Mouse (Mus musculus): ENCODE measurements at regions not wholly inside any gene's neighbourhood (a gene's known extent, or its start where the extent isn't known, plus 50 kb on each side); places are given as distances from the start of the nearest gene placed in this dataset.
"Not testable (repeated sequence)": the region's sequence is repeated elsewhere in the genome, so short reads cannot be mapped to it uniquely, and the experiment has no call there.

GRCm38 (mm10) chr14:86184663-86185381, 956.2 kb downstream of the Diaph3 start:
- no peak for ATAC-seq

- no peak for ATAC-seq
Observed at GRCm38 (mm10) chr14:86178517-86178916, 962.5 kb downstream of the Diaph3 start.

DNA sequence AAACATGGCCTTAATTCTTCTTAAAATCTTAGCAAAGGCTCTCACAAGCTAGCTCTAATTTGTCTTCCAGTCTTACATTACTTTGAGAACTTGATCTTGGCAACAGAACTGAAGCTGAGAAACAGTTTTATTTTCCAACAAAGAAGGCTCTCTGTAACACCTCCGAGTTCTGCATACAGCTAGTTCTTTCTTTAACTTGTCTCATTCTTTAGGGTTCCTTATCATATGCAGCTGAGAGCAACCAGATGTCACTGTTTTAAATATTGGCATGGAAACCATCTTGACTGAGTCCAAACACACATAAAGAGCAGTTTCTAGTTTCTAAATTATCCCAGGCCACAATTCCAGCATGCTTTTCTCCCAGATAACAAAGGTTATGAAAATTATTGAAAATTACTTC, 969.9 kb downstream of the Diaph3 start:
- no peak for ATAC-seq

- ATAC-seq, result no peak
Observed at GRCm38 (mm10) chr14:86159151-86159550, 981.9 kb downstream of the Diaph3 start.

GRCm38 (mm10) chr14:86154688-86155087, 986.3 kb downstream of the Diaph3 start:
- ATAC-seq, result no peak

DNA sequence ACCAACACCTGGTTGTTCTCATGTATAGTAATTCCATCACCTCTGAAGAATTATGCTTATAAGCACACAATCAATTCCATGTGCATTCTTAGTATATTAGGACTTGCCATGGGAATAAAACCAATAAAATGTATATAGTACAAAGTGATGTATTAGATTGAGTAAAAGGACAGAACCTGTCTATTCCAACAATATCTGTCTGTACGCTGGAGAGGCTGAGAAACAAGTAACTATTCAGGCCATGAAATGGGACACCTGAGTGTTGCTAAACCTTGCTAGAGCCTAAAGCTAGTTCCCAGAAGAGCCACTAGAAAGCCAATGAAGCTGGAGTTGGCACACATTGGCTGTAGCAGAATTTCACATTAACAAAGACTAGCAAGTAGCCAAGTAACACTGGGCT, 989.8 kb downstream of the Diaph3 start:
- no peak for ATAC-seq

DNA sequence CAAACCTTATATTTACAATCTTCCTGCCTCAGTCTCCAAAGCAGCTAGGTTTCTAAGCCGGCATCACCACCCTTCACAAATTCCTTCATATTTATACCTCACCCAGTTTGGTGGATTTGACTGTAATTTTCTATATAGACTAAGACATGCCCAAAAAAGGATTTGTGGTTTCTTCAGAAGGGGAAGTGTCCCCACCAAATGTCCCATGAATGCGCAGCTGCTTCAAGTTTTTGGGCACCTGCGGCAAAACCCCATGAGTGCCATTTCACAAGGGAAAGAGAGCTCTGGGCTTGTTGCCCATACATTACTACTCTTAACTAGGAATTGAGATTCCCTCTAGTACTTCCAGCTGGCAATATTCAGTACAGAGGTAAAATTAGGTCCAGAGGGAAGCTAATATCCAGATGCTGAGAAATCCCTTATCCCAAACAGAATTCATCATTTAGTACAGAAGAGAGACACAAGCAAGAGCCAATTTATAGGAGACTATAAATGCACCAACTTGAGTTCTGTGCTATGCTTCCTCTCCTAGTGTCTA, 990.6 kb downstream of the Diaph3 start:
- no peak for ATAC-seq

DNA sequence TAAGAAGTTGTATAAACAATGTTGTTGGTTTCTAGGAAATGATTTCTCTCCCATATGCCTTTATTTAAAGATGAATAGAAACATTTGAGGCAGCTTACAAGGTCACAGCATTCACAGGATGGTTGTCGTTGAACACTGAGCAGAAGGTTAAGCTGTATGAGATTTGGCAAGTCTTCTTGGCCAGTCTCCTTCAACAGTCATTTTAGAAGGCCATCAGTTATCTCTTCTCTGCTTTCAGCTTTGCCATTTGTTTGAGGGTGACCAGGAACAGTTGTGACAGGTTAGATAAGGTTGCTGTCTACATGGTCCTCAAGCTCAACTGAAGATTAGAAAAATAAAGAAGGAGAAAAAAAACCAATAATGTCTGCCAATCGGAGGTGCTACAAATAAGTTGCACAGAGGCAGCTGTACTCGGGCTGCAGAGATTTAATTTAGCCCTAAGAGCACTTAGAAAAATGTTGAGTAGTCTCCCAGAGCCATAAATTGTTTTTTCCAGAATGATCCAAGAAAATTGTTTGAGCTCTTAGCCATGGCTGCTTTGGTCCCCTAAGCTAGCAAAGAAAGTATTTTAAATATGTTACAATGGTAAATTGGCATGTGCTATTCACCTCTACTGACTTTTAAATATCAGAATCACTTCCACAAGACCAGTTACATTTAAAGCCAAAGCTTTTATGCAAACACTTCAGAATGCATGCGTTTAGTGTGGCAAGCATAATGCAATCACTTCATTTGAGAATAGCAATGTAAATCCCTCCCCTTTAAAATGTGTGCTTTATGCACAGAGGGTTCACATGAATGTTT, 1025.6 kb downstream of the Diaph3 start:
- ATAC-seq, result no peak

- ATAC-seq, result no peak
Observed at GRCm38 (mm10) chr14:86101497-86101896, 1039.5 kb downstream of the Diaph3 start.

GRCm38 (mm10) chr14:86070313-86071100, 1070.5 kb downstream of the Diaph3 start:
- ATAC-seq, result no peak

GRCm38 (mm10) chr14:86069329-86069728, 1071.7 kb downstream of the Diaph3 start:
- ATAC-seq, result no peak

DNA sequence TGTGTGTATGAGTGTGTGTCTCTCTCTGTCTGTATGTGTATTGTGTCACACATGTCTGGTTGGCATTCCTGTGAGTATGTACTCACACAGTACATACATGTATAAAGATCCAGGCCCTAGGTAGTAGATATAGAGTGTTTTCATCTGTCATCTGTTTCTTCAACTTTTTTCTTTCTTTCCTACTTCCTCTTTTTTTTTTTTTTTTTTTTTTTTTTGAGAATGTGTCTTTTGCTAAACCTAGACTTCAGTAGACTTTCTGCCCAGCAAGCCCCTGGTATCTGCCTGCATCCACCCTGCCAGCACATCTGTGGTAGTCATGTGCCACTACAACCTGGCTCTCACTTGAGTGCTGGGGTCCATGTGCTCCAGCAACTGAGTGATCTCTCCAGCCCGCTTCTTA, 1073.3 kb downstream of the Diaph3 start:
- ATAC-seq, result no peak

- ATAC-seq, result no peak
Observed at GRCm38 (mm10) chr14:86063620-86063943, 1077.5 kb downstream of the Diaph3 start.

- ATAC-seq, result no peak
Observed at GRCm38 (mm10) chr14:86062885-86063619, 1078.0 kb downstream of the Diaph3 start.

DNA sequence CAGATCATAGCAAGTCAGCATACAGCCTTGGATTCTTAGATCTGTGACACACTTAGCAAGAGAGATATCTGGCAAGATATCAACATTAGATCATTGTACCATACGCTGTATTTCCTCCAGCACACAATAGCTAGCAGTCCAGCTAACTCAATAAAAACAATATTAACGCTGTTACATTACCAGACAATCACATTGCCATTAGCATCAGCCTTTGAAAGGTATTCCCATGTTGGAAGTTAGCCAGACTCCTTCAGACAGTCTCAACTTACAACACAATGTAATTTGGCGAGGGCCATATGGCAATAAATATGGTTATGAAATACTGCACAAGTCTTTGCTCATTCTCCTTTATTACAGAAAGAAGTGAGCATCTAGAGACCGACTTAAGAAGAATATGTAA, 1084.0 kb downstream of the Diaph3 start:
- no peak for ATAC-seq

- ATAC-seq, result no peak
Observed at GRCm38 (mm10) chr14:86054668-86055067, 1086.4 kb downstream of the Diaph3 start.

DNA sequence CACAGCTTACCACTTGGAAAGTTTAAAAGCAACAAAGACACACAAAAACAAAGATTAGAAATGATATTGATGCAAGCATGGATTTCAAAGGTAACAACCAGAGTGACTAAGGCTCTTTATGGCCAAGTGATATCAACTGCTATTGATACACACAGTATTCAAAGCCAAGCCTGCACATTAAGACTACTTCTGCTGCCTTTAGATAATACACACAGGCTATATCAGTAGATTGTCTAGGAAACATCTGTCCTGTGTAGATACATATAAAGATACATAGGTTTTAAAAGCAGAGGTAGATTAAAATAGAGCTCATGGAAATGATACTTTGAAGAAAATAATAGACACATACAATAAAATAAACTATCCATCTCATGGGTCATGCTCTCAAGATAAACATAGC, 1111.6 kb downstream of the Diaph3 start:
- ATAC-seq, result no peak

DNA sequence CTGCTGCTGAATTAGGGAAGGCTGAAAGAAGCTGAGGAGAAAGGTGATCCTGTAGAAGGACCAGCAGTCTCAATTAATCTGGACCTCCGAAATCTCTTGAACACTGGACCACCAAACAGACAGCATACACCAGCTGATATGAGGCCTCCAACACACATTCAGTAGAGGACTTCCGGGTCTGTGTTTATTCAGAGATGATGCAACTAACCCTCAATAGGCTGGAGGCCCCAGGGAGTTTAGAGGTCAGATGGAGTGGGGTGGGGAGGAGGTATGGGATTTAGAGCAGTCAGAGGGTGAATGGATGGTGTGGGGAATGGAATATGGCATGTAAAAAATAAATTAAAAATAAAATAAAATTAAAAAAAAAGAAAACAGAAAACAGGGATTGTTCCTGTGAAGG, 1123.4 kb downstream of the Diaph3 start:
- ATAC-seq, result not testable (repeated sequence)

Measured in inflammation-experienced regulatory T-cells, adult 6 months (primary cell).